Mouse (Mus musculus) hindbrain, postnatal 0 days (tissue): ENCODE measurements around the gene Ddx27. TPM values are rescaled to one million over a fixed set of nuclear protein-coding genes. Genes with fewer than 3 reads are reported as not detected.
A peak's percentile ranks its signal among the peaks of the same experiment; 100 is the strongest.

Experiments
- ATAC-seq: fragments of 200-750 bp; cut with Nextera tagmentation; 2 replicates; pipeline ENCODE4 v1.8.0; 2017; ENCODE audit warnings: mild to moderate bottlenecking, moderate TSS enrichment, moderate library complexity
- DNase-seq: peaks from one replicate; pipeline ENCODE4 v3.0.0-alpha.2; 2015; ENCODE audit warnings: low spot score
- H3K27ac ChIP-seq: fragments of 300-500 bp; sonication (generic); 2 replicates; pipeline ENCODE4 v1.5.1; 2014; ENCODE audit warnings: mild to moderate bottlenecking
- H3K27me3 ChIP-seq: fragments of 300-500 bp; sonication (generic); 2 replicates; pipeline ENCODE4 v1.6.1; 2014; ENCODE audit warnings: low read length, mixed read lengths; ENCODE audit not compliant: insufficient read depth
- H3K36me3 ChIP-seq: fragments of 300-500 bp; sonication (generic); 2 replicates; pipeline ENCODE4 v1.6.1; 2014; ENCODE audit warnings: low read length, mixed read lengths; ENCODE audit not compliant: insufficient read depth
- H3K4me1 ChIP-seq: fragments of 300-500 bp; sonication (generic); 2 replicates; pipeline ENCODE4 v1.6.1; 2014; ENCODE audit warnings: antibody characterized with exemption, low read length, mixed read lengths; ENCODE audit not compliant: insufficient read depth
- H3K4me2 ChIP-seq: fragments of 300-500 bp; sonication (generic); 2 replicates; pipeline ENCODE4 v1.6.1; 2014; ENCODE audit warnings: low read depth, mild to moderate bottlenecking, low read length, moderate library complexity, mixed read lengths
- H3K4me3 ChIP-seq: fragments of 300-500 bp; sonication (generic); 2 replicates; pipeline ENCODE4 v1.5.1; 2014; ENCODE audit warnings: low read length
- H3K9ac ChIP-seq: fragments of 300-500 bp; sonication (generic); replicated peaks from 2 replicates; pipeline ENCODE4 v1.6.1; 2014; ENCODE audit warnings: mild to moderate bottlenecking, low read length, moderate library complexity, mixed read lengths
- H3K9me3 ChIP-seq: fragments of 300-500 bp; sonication (generic); 2 replicates; pipeline ENCODE4 v1.6.1; 2016; ENCODE audit warnings: low read length, mixed read lengths
- CTCF ChIP-seq: IDR thresholded peaks from 2 replicates; pipeline ENCODE4 v1.5.1; 2016; ENCODE audit warnings: antibody characterized with exemption, control low read depth, low read depth
- WGBS: fragments of 180-500 bp; shearing (Covaris S2); extraction: QIAGEN DNeasy Blood & Tissue Kit; methylation state at CpG from one replicate; pipeline ENCODE4 v1.1.7; 2014; 5-methylcytosine and 5-hydroxymethylcytosine counted together
- polyA plus RNA-seq: library from polyadenylated mRNA; unstranded; fragments of >200 nt; fragmentation: Nextera tagmentation; extraction: Ambion mirVana; gene quantifications from 2 replicates; pipeline ENCODE4 v1.2.1, GENCODE M21; 2015
- total RNA-seq: library from RNA; depleted of rRNA; stranded (reverse); fragments of >200 nt; gene quantifications from 2 replicates; pipeline ENCODE4 v1.2.3, GENCODE M21; 2014; rRNA removed

Ddx27 gene
- 27.5 and 29.4 TPM in 2 replicates for total RNA-seq
- 36.7 and 38.3 TPM in 2 replicates for polyA plus RNA-seq

DNA sequence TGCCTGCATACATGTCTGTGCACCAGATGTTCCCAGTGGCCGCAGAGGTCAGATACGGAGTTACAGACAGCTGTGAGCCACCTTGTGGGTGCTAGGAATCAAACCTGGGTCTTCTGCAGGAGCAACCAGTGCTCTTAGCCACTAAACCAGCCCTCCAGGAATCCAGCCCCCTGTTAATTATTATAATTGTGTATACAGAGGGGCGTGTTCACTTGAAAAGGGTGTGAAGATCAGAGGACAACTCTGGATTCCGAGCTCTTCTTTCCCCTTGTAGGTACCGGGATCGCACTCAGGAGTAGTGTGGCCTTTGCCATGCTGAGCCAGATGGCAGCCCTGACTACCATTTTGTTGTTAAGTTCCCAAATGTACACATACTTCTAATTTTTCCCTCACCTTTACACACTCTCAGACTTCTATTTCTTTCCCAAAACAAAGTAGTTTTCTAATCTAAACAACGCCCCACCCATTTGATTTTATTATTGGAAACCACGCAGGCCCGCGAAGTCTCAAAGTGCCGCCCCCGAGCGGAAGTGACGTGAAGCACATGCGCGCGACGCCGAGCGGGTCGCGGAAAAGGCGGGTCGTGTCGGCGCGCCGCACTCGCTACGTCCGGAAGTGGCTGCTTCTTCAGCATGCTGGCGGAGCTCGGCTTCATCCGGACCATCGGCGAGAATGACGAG is at the start of gene Ddx27:
Gene Ddx27, plus strand, starts transcription at position 492 of the 680 bp plus-strand sequence.
- H3K4me3 ChIP-seq = peak within 1 kb of the TSS; percentile 93
- no peaks in the 10 kb centered on the region for H3K27me3 ChIP-seq
- peak within 1 kb of the TSS; percentile 76 for H3K9ac ChIP-seq
- 1% methylated on average over 37 of the region's 37 CpGs for WGBS
- DNase-seq (peak; percentile 97), ATAC-seq (peak; percentile 94)
- peaks cover 12% of the 10 kb centered on the region for H3K36me3 ChIP-seq
- peak within 1 kb of the TSS; percentile 97 for H3K4me2 ChIP-seq
- peaks cover 9% of the 10 kb centered on the region for H3K4me1 ChIP-seq
- no peak for TF ChIP-seq CTCF
- H3K9me3 ChIP-seq = no peaks in the 10 kb centered on the region
- H3K27ac ChIP-seq = peak within 1 kb of the TSS; percentile 79

DNA sequence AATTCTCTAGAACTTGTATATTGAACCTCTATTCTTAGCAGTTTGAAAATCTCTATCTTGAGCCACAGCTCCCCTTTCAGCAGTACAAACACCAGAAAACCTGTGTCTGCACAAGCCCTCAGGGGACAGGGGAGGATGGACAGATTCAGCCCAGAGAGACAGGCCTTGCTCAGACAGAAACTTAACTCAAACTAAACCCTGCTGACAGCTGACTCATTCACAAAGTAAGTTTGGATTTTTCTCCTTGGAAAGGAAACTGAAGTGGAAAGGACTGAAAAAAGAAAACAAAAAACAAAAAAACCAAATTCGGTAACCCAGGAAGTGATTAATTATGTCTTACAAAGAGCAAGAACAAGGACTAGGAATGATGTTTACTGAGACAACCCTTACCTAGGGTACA is 41.8 kb upstream of the Ddx27 start:
- no peaks in the 10 kb centered on the region for H3K27me3 ChIP-seq
- no peaks in the 10 kb centered on the region for H3K36me3 ChIP-seq
- DNase-seq = no peak
- no peak for TF ChIP-seq CTCF
- no peak overlapping the region for H3K4me2 ChIP-seq
- H3K27ac ChIP-seq = no peak overlapping the region
- no peak for ATAC-seq
- H3K4me1 ChIP-seq = no peaks in the 10 kb centered on the region
- H3K9ac ChIP-seq = no peak overlapping the region
- WGBS = 68% methylated on average over 1 of the region's 1 CpGs
- no peak overlapping the region for H3K4me3 ChIP-seq
- H3K9me3 ChIP-seq = no peaks in the 10 kb centered on the region

DNA sequence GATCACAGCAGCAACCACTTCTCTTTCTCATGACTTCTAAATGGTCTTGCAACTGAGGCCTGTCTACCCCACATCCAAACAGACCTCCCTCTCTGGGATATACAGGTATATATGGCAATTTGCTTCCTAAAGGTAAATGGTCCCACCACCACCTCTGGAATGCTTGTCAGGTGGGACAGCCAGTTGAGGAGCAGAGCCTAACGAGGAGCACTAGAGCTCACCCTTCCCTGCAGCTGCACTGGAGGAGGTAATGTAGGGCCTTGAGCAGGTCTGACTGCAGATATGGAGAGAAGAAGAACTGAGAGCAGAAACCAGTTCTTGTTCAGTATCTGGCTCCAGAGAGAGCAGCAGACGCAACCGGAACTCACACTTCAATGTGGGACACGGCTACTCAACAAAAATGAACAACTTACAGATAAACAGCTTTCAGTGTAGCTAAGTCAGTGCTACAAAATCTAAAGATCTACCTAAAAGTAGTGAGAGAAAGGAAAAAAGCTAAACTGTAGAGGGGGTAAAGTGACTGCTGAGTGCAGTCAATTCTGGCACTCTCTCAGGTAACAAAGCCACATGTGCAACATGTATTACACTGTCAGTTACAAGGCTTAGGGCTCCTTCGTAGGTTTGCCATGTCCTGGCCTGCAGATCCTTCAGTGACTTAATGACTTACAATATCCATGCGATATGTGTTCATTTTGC is 40.7 kb upstream of the Ddx27 start:
- Histone ChIP-seq H3K4me2 (no peak overlapping the region), H3K36me3 (no peaks in the 10 kb centered on the region), H3K27me3 (no peaks in the 10 kb centered on the region), H3K9me3 (no peaks in the 10 kb centered on the region), H3K27ac (no peak overlapping the region), H3K9ac (no peak overlapping the region), H3K4me1 (no peaks in the 10 kb centered on the region), H3K4me3 (no peak overlapping the region)
- DNase-seq (no peak), ATAC-seq (no peak)
- WGBS = 76% methylated on average over 6 of the region's 6 CpGs
- TF ChIP-seq CTCF = no peak

DNA sequence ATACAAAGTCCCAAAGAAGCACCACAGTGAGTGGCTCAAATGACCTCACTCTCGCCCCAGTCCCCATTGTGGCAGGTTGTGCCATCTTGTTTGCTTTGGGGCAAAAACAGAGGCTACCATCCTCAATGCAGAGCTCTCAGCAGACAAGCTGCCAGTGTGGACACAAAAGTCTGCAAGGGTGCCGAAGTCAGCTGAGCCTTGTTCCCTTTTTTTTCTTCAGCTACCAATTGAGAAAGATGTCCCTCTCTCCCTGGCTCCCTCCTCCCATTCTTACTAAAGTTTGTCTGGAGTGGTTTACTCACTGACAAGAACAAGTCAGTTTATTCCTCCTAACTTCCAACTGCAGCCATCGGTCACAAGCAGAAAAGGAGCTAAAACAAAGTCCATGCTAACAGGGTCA is 38.6 kb upstream of the Ddx27 start:
- no peak overlapping the region for H3K9ac ChIP-seq
- H3K27ac ChIP-seq = 0 out of 2 replicates have a peak overlapping the region, but pooled peaks have one; percentile 11
- DNase-seq = no peak
- no peak overlapping the region for H3K4me3 ChIP-seq
- no peaks in the 10 kb centered on the region for H3K4me1 ChIP-seq
- 68% methylated on average over 3 of the region's 3 CpGs for WGBS
- no peak for TF ChIP-seq CTCF
- no peaks in the 10 kb centered on the region for H3K9me3 ChIP-seq
- no peak overlapping the region for H3K4me2 ChIP-seq
- ATAC-seq = no peak
- no peaks in the 10 kb centered on the region for H3K27me3 ChIP-seq
- H3K36me3 ChIP-seq = no peaks in the 10 kb centered on the region

DNA sequence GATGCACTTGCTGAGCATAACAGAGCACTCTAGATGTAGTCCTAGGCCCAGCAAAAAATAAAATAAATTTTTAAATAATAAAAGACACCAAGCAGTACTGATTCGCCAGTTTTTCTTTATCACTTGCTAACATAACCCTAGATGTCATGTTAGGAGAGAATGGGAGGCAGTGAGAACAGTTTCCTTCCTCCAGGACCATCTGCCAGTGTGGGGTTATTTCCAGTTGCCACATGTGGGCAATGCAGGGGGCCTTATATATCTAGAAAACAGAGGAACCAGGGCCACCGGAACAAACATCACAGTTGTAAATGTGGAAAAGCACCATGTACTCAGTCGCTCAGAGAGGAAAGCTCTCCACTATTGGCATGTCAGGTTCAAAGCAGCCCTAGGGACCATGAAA is 37.5 kb upstream of the Ddx27 start:
- no peak for ATAC-seq
- Histone ChIP-seq H3K4me3 (no peak overlapping the region), H3K9ac (no peak overlapping the region), H3K4me1 (no peaks in the 10 kb centered on the region), H3K27ac (no peak overlapping the region), H3K9me3 (no peaks in the 10 kb centered on the region), H3K36me3 (no peaks in the 10 kb centered on the region), H3K4me2 (no peak overlapping the region), H3K27me3 (no peaks in the 10 kb centered on the region)
- no peak for DNase-seq
- WGBS = 57% methylated on average over 3 of the region's 3 CpGs
- no peak for TF ChIP-seq CTCF

DNA sequence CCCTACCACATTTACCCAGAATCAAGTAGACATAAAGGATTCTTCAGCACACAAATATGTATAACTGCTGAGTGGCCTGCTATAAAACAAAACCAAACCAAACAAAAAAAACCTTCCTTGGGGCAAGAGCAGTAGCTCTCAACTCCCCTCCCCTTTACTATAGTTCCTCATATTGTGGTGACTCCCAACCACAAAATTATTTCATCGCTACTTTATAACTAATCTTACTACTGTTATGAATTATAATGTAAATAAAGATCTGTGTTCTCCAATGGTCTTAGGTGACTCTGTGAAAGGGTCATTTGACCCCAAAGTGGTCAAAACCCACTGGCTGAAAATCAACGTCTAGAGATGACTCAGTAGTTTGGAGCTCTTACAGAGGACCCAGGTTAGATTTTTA is 34.8 kb upstream of the Ddx27 start:
- DNase-seq (no peak), ATAC-seq (no peak)
- Histone ChIP-seq H3K9ac (no peak overlapping the region), H3K4me1 (no peaks in the 10 kb centered on the region), H3K36me3 (no peaks in the 10 kb centered on the region), H3K4me3 (no peak overlapping the region), H3K9me3 (no peaks in the 10 kb centered on the region), H3K27ac (no peak overlapping the region), H3K4me2 (no peak overlapping the region), H3K27me3 (no peaks in the 10 kb centered on the region)
- WGBS = 90% methylated on average over 2 of the region's 2 CpGs
- TF ChIP-seq CTCF = no peak
